Mouse (Mus musculus) thymus, postnatal 0 days (tissue): ENCODE data around the gene E330014E10Rik. TPM values are rescaled to one million over a fixed set of nuclear protein-coding genes. Genes with fewer than 3 reads are reported as not detected.
"Not testable (repeated sequence)": the region's sequence is repeated elsewhere in the genome, so short reads cannot be mapped to it uniquely, and the experiment has no call there.

Experiments used
- DNase-seq: peaks from one replicate; pipeline ENCODE4 v3.0.0-alpha.2; 2015; ENCODE audit warnings: low spot score
- polyA plus RNA-seq: library from polyadenylated mRNA; unstranded; fragments of >200 nt; fragmentation: Nextera tagmentation; extraction: Ambion mirVana; gene quantifications from 2 replicates; pipeline ENCODE4 v1.2.1, GENCODE M21; 2015

The E330014E10Rik gene
- polyA plus RNA-seq, result not detected in 2 replicates

- not testable (repeated sequence) for DNase-seq
These were observed at the start of gene E330014E10Rik for GRCm38 (mm10) chr5:95775690-95776089. Gene E330014E10Rik (plus strand): TSS chr5:95775990.

GRCm38 (mm10) chr5:95736073-95736472 lies 39.7 kb upstream of the E330014E10Rik start, which contains the start of gene Gm7978:
Gene Gm7978 (minus strand): TSS chr5:95736173.
- not testable (repeated sequence) for DNase-seq

GRCm38 (mm10) chr5:95741714-95742113 lies 34.1 kb upstream of the E330014E10Rik start, which contains the start of gene Gm7982:
Gene Gm7982 (plus strand): TSS chr5:95742014.
- not testable (repeated sequence) for DNase-seq

GRCm38 (mm10) chr5:95810841-95811240 lies 35.1 kb downstream of the E330014E10Rik start:
- DNase-seq, result not testable (repeated sequence)

- DNase-seq, result no peak
These were observed 60.8 kb downstream of the E330014E10Rik start for GRCm38 (mm10) chr5:95836580-95836979.

GRCm38 (mm10) chr5:95854030-95854429 lies 78.2 kb downstream of the E330014E10Rik start:
- DNase-seq, result no peak

Other genes with a start within 250 kb of the E330014E10Rik start
- 0.06 TPM in 1 of 2 replicates, not detected in the other for gene Gm7971, start 181.1 kb upstream of the E330014E10Rik start, polyA plus RNA-seq
- gene Gm7978, start 39.8 kb upstream of the E330014E10Rik start, polyA plus RNA-seq, result not detected in 2 replicates
- gene Gm7982, start 34.0 kb upstream of the E330014E10Rik start, polyA plus RNA-seq, result not detected in 2 replicates
- 7.5 and 7.7 TPM in 2 replicates for gene Cxcl13, start 181.0 kb downstream of the E330014E10Rik start, polyA plus RNA-seq